Mouse (Mus musculus): ENCODE data around the gene Olfr419. TPM values are rescaled to one million over a fixed set of nuclear protein-coding genes. Genes with fewer than 3 reads are reported as not detected.

Gene Olfr419
- total and polyA plus RNA-seq, 3 experiments: not detected

- H3K9ac ChIP-seq (ENCODE audit: insufficient read depth, low read depth): no peak overlapping the region
- no peak for TF ChIP-seq SIN3A (IDR thresholded peaks at IDR 0.05; ENCODE audit: low read length)
- TF ChIP-seq ELF1 (IDR thresholded peaks at IDR 0.05; ENCODE audit: low read depth, low read length): no peak
- TF ChIP-seq BHLHE40 (IDR thresholded peaks at IDR 0.05; ENCODE audit: low read depth, low read length): no peak
- TF ChIP-seq RCOR1 (conservative IDR thresholded peaks at IDR 0.05; ENCODE audit: low read depth, low read length): no peak
- H3K4me3 ChIP-seq (replicated peaks in 1 of 3; ENCODE audit: low read depth in 2 of 3, low read length in 2 of 3, poor library complexity in 1 of 3): no peak overlapping the region
- peaks cover 0 to 49% of the 10 kb centered on the region in 2 experiments for H3K36me3 ChIP-seq (replicated peaks in 1 of 2; ENCODE audit: control insufficient read depth in 1 of 2, insufficient read depth in 1 of 2, low read length in 1 of 2)
- H3K79me2 ChIP-seq (replicated peaks; ENCODE audit: control insufficient read depth, extremely low read depth, insufficient read depth, poor library complexity, severe bottlenecking): no peaks in the 10 kb centered on the region
- dilution Hi-C loops (cut with MboI; ENCODE audit: extremely low pct_ligation_motif_present, extremely low pct_unique_long_range_greater_than_20kb, low sequenced_read_pairs) (no loop called here), in situ Hi-C loops (cut with MboI; ENCODE audit: low pct_ligation_motif_present, low pct_unique_long_range_greater_than_20kb, low sequenced_read_pairs) (no loop called here)
- H3K27me3 ChIP-seq (replicated peaks): no peaks in the 10 kb centered on the region
- no peaks in the 10 kb centered on the region for H3K9me3 ChIP-seq (replicated peaks; ENCODE audit: low read length)
- no peak overlapping the region for H3K4me2 ChIP-seq (ENCODE audit: insufficient read depth, low read depth, poor library complexity, severe bottlenecking)
- H3K4me1 ChIP-seq (ENCODE audit: control insufficient read depth in 1 of 2, insufficient read depth in 2 of 2): no peaks in the 10 kb centered on the region
- DNase-seq (ENCODE audit: extremely low read depth): no peak
- no peak overlapping the region for H3K27ac ChIP-seq (ENCODE audit: insufficient read depth, low read depth)
Measured at GRCm38 (mm10) chr1:174239916-174240315, 11.9 kb downstream of the Olfr419 start.

DNA sequence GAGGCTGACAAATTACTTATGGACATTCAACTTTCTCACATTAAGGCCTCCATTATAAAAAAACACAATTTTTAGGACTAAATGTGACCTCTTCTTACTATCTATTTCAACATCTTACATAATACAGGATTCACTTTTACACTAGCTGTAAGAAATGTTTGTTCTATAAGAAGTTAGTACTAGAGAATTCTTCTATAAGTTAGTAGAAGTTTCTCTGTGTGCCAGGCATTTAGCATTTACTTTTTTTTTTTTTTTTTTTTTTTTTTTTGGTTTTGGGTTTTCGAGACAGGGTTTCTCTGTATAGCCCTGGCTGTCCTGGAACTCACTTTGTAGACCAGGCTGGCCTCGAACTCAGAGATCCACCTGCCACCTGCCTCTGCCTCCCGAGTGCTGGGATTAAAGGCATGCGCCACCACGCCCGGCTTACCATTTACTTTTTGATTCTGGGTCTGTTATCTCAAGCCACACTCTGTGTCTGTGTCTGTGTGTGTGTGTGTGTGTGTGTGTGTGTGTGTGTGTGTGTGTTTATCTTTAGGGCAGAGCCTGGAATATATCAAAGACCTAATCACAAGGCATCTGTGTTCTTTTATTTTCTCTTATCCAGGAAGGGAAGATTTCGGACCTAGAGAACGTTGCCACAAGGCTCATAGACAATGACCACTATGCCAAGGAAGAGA lies 35.2 kb downstream of the Olfr419 start:
- dilution Hi-C loops (cut with MboI; ENCODE audit: extremely low pct_ligation_motif_present, extremely low pct_unique_long_range_greater_than_20kb, low sequenced_read_pairs): no loop called here
- in situ Hi-C loops (cut with MboI; ENCODE audit: low pct_ligation_motif_present, low pct_unique_long_range_greater_than_20kb, low sequenced_read_pairs): no loop called here
- Histone ChIP-seq H3K4me2 (ENCODE audit: insufficient read depth, low read depth, poor library complexity, severe bottlenecking) (no peak overlapping the region), H3K9me3 (replicated peaks; ENCODE audit: low read length) (no peaks in the 10 kb centered on the region), H3K36me3 (replicated peaks in 1 of 2; ENCODE audit: control insufficient read depth in 1 of 2, insufficient read depth in 1 of 2, low read length in 1 of 2) (peaks cover 0 to 70% of the 10 kb centered on the region in 2 experiments), H3K9ac (ENCODE audit: insufficient read depth, low read depth) (no peak overlapping the region), H3K4me1 (ENCODE audit: control insufficient read depth in 1 of 2, insufficient read depth in 2 of 2) (no peaks in the 10 kb centered on the region), H3K27ac (ENCODE audit: insufficient read depth, low read depth) (no peak overlapping the region), H3K4me3 (replicated peaks in 1 of 3; ENCODE audit: low read depth in 2 of 3, low read length in 2 of 3, poor library complexity in 1 of 3) (no peak overlapping the region), H3K79me2 (replicated peaks; ENCODE audit: control insufficient read depth, extremely low read depth, insufficient read depth, poor library complexity, severe bottlenecking) (no peaks in the 10 kb centered on the region), H3K27me3 (replicated peaks) (no peaks in the 10 kb centered on the region)
- DNase-seq (ENCODE audit: extremely low read depth): no peak
- TF ChIP-seq MEF2A (IDR thresholded peaks at IDR 0.05; ENCODE audit: borderline replicate concordance, low read depth, low read length) (no peak), PAX5 (IDR thresholded peaks at IDR 0.05; ENCODE audit: low read length) (no peak), E2F4 (IDR thresholded peaks at IDR 0.05; ENCODE audit: insufficient replicate concordance, low read depth, low read length) (no peak), ETS1 (conservative IDR thresholded peaks at IDR 0.05; ENCODE audit: low read depth, low read length) (no peak), JUN (IDR thresholded peaks at IDR 0.05; ENCODE audit: insufficient read depth, low read depth, low read length) (no peak), RCOR1 (conservative IDR thresholded peaks at IDR 0.05; ENCODE audit: low read depth, low read length) (no peak), USF1 (IDR thresholded peaks at IDR 0.05; ENCODE audit: low read depth, low read length) (no peak), ZC3H11A (IDR thresholded peaks at IDR 0.05; ENCODE audit: low read depth, low read length) (no peak)
